Mouse (Mus musculus): ENCODE results near the gene Cmtm4.

DNA sequence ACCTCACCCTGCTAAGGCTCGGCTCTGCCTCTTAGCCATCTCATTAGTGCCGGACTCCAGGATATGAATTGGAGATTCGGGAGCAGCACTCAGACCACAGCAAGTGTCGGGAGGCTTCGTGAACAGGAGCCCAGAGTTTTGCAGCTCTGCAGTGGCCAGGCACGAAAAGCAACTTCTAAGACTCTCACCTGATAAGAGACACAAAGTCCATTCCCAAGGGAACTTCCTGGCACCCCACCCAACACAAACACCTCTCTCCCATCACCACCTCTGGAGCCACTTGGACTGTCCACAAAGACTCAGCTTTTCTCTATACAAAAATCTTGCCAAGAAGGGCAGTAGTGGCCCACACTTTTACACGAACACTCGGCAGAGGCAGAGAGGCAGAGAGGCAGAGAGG lies 5.4 kb downstream of the Cmtm4 start:
- TF ChIP-seq CTCF (IDR thresholded peaks at IDR 0.05; ENCODE audit: extremely low read depth, insufficient read depth, insufficient read length, insufficient replicate concordance) (no peak), POLR2A (IDR thresholded peaks at IDR 0.05; ENCODE audit: low read depth, low read length) (no peak)
